Mouse (Mus musculus) urinary bladder, postnatal 36 days (tissue): ENCODE results near the gene Mpeg1.
A peak's percentile ranks its signal among the peaks of the same experiment; 100 is the strongest.

Source experiments
- DNase-seq, 2 experiments: peaks; one replicate each; pipeline ENCODE4 v3.0.0; 2022; ENCODE audit warnings: low spot score in 2 of 2, mixed read lengths in 1 of 2

The Mpeg1 gene

DNA sequence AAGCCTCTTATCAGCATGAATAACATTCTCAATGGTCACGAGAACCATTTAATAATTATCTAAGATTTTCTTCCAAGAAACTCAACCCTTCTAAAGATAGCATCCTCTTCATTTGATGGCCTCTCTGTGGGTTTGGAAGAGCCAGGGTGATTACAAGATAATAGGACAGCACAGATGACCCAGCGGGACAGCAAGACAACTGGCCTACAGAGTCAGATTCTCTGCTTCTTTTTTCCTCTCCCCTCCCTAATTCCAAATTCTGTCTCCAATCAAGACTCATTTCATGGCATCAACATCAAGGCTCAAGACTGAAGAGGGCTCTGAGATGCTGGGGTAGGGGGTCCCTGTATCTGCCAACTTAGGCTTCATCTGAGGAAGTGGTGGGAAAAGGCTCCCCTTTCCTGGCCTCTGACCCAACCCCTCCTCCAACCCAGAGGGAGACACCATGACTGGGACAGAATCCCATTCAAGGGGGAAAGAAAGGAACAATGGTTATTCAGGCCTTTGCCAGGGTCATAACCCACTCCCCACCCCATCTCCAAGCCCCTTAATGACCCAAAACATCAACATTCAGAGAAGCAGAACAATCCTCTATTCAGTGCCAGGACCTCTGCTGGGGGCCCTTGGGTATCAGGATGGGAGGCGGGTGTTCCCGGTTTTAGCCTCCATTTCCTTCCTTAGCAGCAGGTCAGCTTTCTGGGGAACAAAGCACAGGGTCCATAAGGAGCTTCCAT lies 33.0 kb downstream of the Mpeg1 start:
- DNase-seq = no peak

DNA sequence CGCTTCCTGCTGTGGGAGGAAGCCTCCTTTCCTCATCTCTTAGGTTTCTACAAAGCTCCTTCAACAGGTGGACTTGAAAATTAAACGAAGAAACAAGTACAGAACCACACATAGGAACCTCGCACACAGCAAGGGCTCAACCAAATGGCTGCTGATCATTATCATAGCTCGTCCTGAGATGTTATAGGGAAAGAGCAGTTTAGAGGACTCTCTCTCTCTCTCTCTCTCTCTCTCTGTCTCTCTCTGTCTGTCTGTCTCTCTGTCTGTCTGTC lies 33.5 kb downstream of the Mpeg1 start:
- no peak for DNase-seq

DNA sequence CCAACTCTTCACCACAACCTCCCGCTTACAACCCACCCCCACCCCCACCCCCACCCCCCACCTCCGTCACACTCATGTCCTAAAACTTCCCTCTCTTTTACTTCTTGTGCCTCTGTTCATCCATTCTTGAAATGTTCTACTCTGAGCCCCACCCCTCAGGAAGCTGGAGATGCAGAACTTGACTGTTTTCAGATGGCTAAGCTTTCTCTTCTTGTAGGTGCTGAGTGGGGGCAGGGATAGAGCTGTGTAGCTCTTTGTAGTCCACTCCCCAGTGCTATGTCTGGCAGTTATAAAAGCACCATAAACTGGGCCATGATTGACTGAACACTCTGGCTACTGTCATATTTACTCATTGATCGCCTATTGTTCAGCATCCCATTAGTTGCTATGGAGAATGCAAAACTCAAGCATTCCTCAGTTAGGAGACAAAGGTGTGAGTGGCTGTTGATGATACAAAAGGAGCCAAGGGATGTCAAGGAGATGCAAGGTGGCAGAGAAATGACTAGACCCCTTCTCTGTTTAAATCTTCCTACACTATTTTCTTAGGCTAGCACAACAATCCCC lies 34.5 kb downstream of the Mpeg1 start:
- DNase-seq = no peak

DNA sequence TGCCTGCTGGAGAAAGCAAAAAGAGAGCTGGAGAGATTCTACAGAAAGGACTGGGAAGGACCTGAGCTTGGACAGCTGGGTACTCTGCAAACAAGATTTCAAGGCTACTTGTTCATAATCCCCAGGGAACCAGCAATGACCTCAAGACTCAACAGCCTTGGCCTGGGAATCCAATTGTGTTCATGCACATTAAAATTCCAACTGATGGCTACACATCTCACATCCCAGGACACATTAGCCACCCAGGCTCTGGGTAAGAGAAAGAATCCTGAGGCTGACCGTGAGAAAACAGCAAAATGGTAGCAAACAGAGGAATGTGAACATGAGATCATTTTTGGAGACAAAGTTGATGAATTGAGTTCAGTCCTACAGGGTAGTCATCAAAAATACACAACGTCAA lies 35.7 kb downstream of the Mpeg1 start:
- no peak for DNase-seq

DNA sequence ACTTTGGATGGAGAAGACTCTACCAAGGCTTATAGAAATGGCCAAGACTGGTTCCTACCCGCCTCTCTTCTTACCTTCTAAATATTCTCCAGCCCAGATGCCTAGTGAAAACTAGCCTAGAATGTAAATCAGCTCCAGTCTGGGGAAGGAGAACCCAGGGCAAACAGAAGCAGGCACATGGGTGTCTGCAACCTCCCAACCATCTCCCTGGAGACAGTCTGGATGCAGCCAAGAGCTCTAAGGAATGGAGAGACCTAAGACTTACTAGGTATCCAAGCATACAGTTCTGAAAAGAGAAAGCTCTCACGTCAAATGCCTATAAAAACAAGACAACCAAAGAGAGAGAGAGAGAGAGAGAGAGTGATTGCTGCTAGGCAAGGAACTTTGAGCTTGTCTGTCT lies 37.3 kb downstream of the Mpeg1 start:
- DNase-seq = no peak

DNA sequence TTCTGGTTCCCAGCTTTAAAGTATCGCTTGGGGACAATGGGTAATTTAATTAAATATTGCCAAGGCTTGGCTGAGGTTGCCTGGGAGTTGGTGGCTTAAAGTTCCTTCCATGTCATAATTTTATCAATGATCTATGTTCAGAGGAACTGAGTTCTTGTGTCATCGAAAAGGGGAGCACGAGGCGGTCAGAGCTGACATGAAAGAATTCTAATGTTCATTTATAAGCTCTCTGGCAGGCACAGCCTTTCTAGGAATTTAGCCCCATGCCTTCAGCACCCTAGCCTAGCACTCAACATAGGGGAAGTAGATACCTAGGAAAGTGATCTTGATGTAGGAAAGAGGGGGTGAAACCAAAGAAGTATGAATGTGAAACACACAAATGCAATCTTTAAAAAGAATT lies 37.7 kb downstream of the Mpeg1 start:
- DNase-seq = no peak

DNA sequence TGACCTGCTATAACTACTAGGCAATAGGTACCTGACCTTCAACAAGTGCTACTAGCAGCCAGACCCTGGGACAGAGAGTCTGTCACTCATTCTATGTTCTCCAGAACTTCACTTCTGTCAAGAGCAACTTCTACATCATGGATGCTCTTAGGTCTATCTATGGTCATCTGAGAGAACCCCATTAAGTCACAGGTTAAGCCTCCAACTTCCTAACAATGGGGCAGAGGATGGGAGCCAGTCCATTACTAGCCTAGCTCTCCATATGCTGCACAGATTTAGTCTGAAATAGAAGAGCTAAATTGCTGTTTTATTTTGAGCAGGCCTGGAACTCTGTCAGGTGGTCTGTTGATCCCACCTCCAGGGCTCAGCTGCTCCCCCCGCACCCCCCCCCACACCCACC lies 38.4 kb downstream of the Mpeg1 start:
- no peak for DNase-seq

DNA sequence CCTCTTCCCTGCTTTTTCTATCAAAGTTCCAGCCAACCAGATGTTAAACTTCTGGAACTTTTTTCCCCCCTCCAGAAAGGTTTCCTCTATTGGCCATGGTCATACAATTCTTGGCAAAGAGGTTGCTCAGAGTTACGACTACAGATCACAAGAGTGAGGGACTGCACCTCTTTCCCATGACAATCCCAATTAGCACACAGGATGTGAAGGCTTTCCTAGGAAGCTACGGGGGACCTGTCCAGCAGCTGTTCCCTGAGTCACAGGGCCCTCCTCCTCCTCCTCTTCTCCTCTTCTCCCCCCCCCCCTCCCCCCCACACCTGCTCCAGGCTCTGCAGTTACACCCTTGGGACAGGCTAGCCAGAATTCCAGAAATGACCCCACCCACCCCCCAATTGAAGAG lies 38.9 kb downstream of the Mpeg1 start:
- DNase-seq = no peak

DNA sequence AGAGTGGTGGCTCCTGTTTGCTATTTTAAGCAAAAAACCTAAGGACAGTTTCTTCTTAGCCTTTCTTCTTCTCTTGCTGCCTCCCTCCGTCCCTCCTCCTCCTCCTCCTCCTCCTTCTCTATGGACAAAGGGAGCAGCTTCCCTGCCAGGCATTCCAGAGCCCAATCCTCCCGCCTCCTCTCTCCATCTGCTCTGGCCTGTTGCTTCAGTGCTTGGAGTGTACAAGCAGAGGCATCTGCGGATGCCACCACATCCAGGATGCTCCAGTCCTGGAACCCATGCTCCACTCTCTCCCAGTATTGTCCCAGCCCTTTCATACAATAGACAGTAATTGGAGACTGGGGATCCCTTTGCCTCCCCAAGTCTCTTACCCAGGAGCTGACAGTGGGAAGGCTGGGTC lies 39.5 kb downstream of the Mpeg1 start:
- peak in 1 of 2 experiments; percentile 42 for DNase-seq

DNA sequence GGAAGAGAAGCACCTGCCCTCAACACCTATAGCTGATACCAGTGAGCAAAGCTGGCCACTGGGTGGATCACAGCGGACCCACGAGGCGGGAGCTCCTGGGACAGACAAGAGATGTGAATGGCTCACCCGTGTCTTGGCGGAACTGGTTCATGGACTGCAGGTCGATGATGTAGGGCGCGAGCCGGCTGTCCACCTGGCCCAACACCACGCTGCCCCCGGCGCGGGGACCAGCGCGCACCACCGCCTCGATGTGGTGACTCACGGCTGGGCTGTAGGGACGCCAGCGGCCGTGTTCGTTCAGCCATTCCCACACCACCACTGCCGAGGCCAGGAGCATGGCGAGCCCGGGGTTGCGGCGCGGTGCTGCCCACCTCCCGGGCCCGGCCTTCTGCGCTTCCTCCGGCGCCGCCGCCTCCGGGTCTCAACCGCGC lies 40.3 kb downstream of the Mpeg1 start:
- DNase-seq = peak in 1 of 2 experiments; percentile 64

DNA sequence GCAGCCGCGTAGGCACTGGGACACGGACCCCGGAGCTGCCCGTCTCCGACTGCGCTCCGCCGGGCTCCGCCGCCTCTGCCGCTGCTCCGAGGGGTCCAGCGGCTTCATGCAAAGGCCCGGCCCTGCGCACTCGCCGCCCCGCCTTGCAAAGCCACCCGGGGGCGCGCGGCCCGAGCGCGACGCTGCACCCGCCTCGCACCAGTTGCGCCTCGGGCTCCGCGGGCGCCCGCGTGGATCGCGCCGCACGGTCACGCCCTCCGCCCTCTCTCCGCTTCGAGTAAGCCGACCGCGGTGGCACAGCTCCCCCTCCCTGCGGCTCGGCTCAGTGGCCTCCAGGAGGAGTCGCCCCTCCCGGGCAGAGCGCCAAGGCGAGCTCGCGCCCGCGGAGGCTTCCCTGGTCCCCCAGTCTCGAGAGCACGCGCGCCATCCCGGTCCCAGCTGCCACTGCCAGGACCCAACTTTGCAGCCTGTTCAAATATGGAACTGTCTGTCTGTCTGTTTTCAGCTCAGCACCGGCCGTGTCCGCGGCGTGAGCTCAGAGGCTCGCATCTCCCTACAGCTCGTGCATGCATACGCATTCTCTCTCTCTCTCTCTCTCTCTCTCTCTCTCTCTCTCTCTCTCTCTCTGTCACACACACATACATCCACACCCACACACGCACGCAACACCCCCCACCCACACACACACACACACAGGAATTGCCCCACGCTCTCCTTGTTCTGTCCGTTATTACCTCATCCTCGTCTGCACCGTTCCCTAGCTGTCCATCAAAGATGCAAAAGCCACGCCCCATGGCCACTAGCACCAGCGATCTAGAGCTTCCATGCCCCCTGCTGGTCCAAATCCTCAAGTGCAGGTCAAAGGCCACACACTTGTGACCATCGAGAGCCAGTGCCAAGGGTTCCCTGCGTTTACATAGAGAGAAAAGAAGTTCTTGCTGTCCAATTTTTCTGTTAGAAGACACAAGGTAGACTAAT lies 41.1 kb downstream of the Mpeg1 start, which contains the start of gene Dtx4:
TSS of gene Dtx4 (minus strand) at position 85 of the 978 bp plus-strand sequence.
- DNase-seq = peak; percentile 93

DNA sequence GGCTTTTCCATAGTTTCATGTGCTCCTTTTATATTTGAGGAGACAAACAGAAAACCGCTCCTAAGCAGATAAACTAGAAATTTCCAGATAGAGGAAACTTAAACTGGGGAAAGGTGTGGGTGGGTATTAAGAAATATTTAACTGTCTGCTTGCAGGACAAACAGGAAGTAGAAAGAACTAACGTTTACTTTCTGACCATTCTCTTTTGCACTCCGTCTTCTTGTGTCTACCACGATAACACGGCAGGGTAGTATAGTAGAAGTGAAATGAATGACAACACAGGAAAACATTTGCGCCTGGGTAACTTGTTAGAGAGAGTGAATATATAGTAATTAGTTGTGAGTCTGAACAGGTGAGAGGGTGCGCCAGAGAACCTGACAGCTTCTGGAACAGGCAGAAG lies 42.2 kb downstream of the Mpeg1 start:
- DNase-seq = no peak

DNA sequence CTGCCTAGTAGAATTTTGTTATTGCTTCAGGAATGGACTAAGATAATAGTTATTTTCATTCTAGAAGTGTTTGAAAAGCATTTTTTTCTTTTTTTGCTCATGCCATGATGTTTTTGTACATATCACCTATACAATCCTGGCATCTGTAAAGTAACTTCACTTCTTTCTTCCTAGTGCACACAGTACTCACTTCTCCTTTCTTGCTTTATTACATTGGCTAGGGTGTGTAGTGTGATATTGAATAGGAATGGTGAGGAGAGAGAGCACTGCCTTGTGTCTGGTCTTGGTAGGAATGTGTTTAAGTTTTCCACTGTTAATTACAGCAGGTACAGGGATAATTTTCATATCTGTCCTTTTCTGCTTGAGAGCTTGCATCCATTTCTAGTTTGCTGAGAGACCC lies 54.0 kb downstream of the Mpeg1 start:
- DNase-seq = no peak
